Mouse (Mus musculus): ENCODE measurements around the gene Kansl2.

The Kansl2 gene

GRCm38 (mm10) chr15:98503317-98503716 lies 30.7 kb downstream of the Kansl2 start:
- DNase-seq (ENCODE audit: low spot score), result no peak

DNA sequence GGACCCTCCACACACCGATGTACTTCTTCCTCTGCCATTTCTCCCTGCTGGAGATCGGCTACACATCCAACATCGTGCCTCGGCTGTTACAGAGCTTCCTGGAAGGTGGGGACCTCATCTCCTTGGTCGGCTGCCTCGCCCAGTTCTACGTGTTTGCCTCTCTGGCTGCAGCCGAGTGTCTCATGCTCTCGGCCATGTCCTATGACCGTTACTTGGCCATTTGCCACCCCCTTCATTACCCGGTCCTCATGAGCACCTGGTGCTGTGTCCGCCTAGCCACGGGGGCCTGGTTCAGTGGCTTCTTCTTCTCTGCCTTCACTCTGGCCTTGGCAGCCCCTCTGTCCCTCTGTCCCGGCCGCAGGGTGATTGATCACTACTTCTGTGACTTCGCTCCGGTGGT lies 36.4 kb downstream of the Kansl2 start:
- DNase-seq (ENCODE audit: low spot score), result no peak

DNA sequence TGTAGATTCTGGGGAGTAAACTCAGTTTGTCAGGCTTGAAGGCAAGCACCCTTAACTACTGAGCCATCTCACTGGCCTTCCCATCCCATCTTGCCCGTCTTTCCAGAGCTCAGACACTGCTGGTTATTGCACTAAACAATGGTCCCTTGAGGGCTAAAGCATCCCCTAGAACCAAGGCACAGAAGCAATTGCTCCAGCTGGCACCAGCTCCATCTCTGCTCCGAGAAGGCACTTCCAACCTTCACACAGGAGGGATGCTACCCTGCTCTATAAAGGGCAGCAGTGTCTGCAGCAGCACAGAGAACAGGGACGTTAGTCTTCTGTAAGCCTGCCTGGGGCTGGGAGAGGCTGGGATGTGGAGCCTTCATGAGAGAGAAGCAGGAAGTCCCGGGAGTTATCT lies 42.0 kb downstream of the Kansl2 start, which contains the start of gene Olfr279:
Gene Olfr279 (plus strand): TSS at position 301 of the 400 bp plus-strand sequence.
- DNase-seq (ENCODE audit: low spot score), result no peak

- no peak for DNase-seq (ENCODE audit: low spot score)
These were observed 42.7 kb downstream of the Kansl2 start for GRCm38 (mm10) chr15:98491332-98491731.

DNA sequence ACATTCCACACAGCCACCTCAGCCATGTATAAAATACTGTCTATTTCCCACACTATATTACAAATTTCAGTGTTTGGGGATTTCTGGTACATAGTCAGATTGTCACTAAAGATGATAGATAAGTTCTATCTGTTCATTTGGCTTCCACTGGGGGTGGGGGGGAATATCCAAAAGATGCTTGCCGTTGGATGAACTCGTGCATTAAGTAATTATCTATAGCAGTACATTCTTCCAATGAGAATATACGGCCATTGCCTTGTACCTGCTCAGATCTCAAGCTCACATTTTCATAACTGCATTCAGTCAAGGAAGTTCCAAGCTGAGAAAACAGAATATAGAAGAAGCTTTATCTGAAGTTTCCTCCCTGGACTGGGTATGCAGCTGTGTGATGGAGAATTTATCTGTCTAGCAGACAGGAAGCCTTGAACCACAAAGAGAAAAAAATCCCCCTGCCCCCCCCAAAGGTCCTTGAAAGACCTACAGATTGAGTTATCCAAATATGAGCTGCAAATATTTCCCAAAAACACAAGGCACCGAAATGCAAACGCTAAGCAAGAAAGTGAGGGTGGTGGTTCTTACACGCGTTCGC lies 47.5 kb downstream of the Kansl2 start:
- no peak for DNase-seq (ENCODE audit: low spot score)

DNA sequence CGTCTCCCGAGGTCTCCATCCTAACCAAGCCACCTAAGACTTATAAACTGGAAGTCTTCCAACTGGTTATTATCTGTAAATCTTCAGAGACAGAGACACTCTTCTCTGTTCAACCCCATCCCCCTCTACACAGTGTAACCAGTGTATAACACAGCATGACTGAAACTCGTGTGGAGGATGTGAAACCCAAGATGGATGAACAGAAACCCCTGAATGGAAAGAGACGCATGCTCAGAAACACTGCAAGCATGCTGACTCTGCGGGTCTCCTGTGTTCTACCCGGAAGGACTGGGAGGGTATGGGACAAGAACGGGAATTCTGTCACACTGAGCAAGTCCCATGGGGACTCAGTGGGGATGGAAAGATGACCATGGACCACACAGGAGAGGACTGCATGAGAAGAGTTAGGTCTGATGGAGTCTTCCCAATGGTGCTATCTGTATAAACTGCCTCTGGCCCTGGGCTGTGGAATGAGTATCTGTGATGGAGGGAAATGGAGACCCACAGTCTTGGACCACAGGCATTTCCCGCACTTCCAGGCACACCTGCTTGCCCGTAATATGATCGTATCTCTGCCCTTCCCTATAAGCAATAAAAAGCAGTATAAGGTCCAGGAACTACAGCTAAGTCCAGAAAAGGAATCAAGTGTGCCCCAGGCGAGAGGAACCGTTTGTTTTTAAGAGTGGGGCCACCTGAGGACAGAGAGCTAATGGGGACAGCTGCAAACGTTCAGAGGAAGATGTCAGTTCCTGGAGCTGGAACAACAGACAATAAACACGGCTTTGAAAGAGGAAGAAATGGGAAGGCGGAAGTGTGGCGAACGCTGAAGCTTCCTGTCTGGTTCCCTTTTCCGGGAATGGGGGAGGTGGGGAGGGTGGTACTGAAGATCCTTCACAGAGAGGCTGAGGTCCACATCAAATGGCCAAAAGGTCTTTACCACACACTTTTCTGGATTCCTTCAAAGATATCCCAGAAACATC lies 49.9 kb downstream of the Kansl2 start:
- DNase-seq (ENCODE audit: low spot score), result no peak

GRCm38 (mm10) chr15:98482701-98483100 lies 51.4 kb downstream of the Kansl2 start, which contains the start of gene Lalba:
TSS of gene Lalba (minus strand) at chr15:98482721.
- no peak for DNase-seq (ENCODE audit: low spot score)

DNA sequence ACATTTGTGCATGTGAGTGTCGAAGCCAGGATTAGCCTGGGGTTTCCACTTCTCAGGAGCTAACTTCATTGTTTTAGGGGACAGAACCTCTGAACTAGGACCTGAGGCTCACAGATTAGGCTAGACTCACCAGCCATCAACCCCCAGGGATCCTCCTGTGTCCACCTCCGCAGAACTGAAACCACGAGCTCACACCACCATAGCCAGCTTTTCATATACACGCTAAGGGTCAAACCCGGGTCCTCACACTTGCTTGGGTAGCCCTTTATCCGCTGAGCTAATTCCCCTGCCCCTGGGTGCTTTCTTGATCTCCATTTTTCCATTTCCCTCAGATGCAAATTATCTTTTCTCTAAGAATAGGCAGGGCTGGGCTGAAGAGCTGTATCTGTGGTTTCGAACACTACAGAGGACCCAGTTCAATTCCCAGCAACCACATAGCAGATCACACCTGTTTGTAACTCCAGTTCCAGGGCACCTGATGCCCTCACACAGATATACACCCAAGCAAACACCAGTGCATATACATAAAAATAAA lies 54.4 kb downstream of the Kansl2 start:
- no peak for DNase-seq (ENCODE audit: low spot score)

DNA sequence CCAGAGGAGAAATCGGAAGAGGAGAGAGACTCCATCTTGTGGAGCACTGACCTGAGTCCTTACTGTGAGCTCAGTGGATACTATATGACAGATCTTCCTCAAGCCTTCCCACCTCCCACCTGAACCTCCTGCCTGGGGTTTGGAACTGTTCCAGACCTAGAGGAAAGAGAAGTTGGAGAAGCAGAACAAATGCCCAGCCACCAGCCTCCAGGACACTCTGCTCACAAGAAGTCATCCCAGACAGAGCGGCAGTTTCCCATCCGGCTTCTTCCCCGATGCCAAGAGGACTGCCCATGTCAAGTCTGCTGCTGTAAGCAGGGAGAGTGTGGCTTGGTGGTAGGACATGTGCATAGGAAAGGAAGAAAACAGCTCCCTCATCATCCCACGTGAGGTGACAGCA lies 57.8 kb downstream of the Kansl2 start:
- no peak for DNase-seq (ENCODE audit: low spot score)

- no peak for DNase-seq (ENCODE audit: low spot score)
These were observed 58.7 kb downstream of the Kansl2 start for GRCm38 (mm10) chr15:98475382-98475781.

DNA sequence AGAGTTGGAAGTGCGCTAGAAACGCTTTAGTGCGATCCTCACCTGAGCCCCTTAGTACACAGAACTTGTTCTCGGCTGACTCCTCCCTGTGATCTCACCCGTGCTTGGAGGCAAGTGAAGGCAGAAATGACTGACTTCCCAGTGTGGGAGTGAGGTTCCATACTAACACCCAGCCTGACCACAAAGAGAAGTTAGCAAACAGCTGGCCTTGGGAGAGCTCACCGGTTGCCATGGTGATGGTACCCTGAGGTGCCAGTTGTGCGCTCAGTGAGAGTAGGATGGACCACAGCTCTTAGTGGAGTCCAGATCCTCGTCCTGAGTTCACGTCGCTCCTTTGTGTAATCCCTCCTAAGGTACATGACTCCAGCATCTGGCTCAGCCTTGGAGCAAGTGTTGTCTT lies 59.1 kb downstream of the Kansl2 start:
- no peak for DNase-seq (ENCODE audit: low spot score)

GRCm38 (mm10) chr15:98471539-98471938 lies 62.5 kb downstream of the Kansl2 start:
- no peak for DNase-seq (ENCODE audit: low spot score)

DNA sequence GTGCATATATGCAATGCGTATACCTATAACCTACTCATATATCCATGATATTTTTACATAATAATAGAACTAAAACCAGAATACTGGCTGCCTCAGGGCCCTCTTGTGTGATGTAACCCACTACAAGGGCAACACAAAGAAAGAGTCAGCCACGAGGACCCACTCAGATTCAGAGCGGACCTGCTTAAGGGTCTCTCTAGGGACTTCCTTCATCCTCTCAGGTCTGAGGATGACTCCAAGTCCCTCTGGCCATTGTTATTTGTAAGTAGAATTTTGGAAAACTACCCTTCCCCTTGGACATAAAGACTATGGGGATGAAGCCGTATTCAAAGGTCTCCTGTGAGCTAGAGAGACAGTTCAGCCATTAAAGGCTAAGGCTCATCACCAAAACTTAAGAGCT lies 64.5 kb downstream of the Kansl2 start, which contains the start of gene OR5BS1P:
Gene OR5BS1P (plus strand): TSS at position 301 of the 400 bp plus-strand sequence.
- no peak for DNase-seq (ENCODE audit: low spot score)

All from ovary, postnatal 10 days (tissue).